Mouse (Mus musculus) adrenal gland, adult 8-10 months (tissue): ENCODE measurements around the gene Ppp1r1b. TPM values are rescaled to one million over a fixed set of nuclear protein-coding genes. Genes with fewer than 3 reads are reported as not detected.
A peak's percentile ranks its signal among the peaks of the same experiment; 100 is the strongest.

Experiments
- DNase-seq: peaks from one replicate; pipeline ENCODE4 v3.0.0; 2022
- total RNA-seq, 4 experiments: library from RNA; stranded (reverse); gene quantifications; 2 replicates each; pipeline ENCODE4 v1.2.4; 2022

Ppp1r1b gene
- total RNA-seq, 4 experiments from 2014 or later = 0.20 to 0.73 (median 0.56) TPM; not detected in 1

- no peak for DNase-seq
Measured at GRCm38 (mm10) chr11:98328371-98329069, 19.7 kb upstream of the Ppp1r1b start.

- no peak for DNase-seq
Measured at GRCm38 (mm10) chr11:98329081-98329959, 18.9 kb upstream of the Ppp1r1b start, which contains the start of gene Neurod2. Gene Neurod2, minus strand, starts transcription at chr11:98329648.

GRCm38 (mm10) chr11:98329960-98330744, 18.1 kb upstream of the Ppp1r1b start:
- no peak for DNase-seq

- no peak for DNase-seq
Measured at GRCm38 (mm10) chr11:98330745-98331204, 17.4 kb upstream of the Ppp1r1b start.

- DNase-seq = no peak
Measured at GRCm38 (mm10) chr11:98331401-98331800, 16.8 kb upstream of the Ppp1r1b start.

GRCm38 (mm10) chr11:98332186-98332585, 16.0 kb upstream of the Ppp1r1b start:
- no peak for DNase-seq

- DNase-seq = no peak
Measured at GRCm38 (mm10) chr11:98332841-98333240, 15.4 kb upstream of the Ppp1r1b start.

GRCm38 (mm10) chr11:98333263-98333696, 14.9 kb upstream of the Ppp1r1b start:
- no peak for DNase-seq

- no peak for DNase-seq
Measured at GRCm38 (mm10) chr11:98333981-98334741, 14.0 kb upstream of the Ppp1r1b start.

GRCm38 (mm10) chr11:98335250-98335649, 13.0 kb upstream of the Ppp1r1b start:
- DNase-seq = no peak

GRCm38 (mm10) chr11:98336245-98337107, 11.7 kb upstream of the Ppp1r1b start:
- DNase-seq = no peak

- no peak for DNase-seq
Measured at GRCm38 (mm10) chr11:98338507-98338961, 9.7 kb upstream of the Ppp1r1b start.

- DNase-seq = no peak
Measured at GRCm38 (mm10) chr11:98339071-98339501, 9.1 kb upstream of the Ppp1r1b start.

- DNase-seq = no peak
Measured at GRCm38 (mm10) chr11:98339679-98340287, 8.4 kb upstream of the Ppp1r1b start.

GRCm38 (mm10) chr11:98340597-98340996, 7.6 kb upstream of the Ppp1r1b start:
- no peak for DNase-seq

GRCm38 (mm10) chr11:98341174-98341573, 7.0 kb upstream of the Ppp1r1b start:
- no peak for DNase-seq

- DNase-seq = peak; percentile 84
Measured at GRCm38 (mm10) chr11:98342000-98342945, 5.9 kb upstream of the Ppp1r1b start.

GRCm38 (mm10) chr11:98345253-98345652, 3.0 kb upstream of the Ppp1r1b start:
- peak; percentile 52 for DNase-seq

- no peak for DNase-seq
Measured at GRCm38 (mm10) chr11:98346168-98346567, 2.0 kb upstream of the Ppp1r1b start.
